Mouse (Mus musculus): ENCODE measurements around the gene Tbc1d9. TPM values are rescaled to one million over a fixed set of nuclear protein-coding genes. Genes with fewer than 3 reads are reported as not detected.
A peak's percentile ranks its signal among the peaks of the same experiment; 100 is the strongest.

Gene Tbc1d9
- 83.4 and 107 TPM in 2 replicates for total RNA-seq (2014; rRNA removed)
- polyA plus RNA-seq (2015; fragmentation: Nextera tagmentation; extraction: Ambion mirVana): 12.4 and 17.1 TPM in 2 replicates

- Histone ChIP-seq H3K4me1 (ENCODE audit: insufficient read depth) (peaks cover 11% of the 10 kb centered on the region; the same call in 1 of the 2 replicates), H3K27me3 (ENCODE audit: insufficient read depth, low read length) (no peaks in the 10 kb centered on the region), H3K9me3 (ENCODE audit: low read length) (no peaks in the 10 kb centered on the region), H3K9ac (peak within 1 kb of the TSS; percentile 99), H3K27ac (ENCODE audit: low read depth, low read length) (peak within 1 kb of the TSS; percentile 96), H3K36me3 (ENCODE audit: insufficient read depth) (no peaks in the 10 kb centered on the region), H3K4me3 (ENCODE audit: low read depth, low read length) (peak within 1 kb of the TSS; percentile 89), H3K4me2 (ENCODE audit: low read depth) (peak within 1 kb of the TSS; percentile 61)
- 2% methylated on average over 63 of the region's 63 CpGs for WGBS
- ATAC-seq (peak; percentile 92), DNase-seq (peak; percentile 81)
- TF ChIP-seq CTCF (IDR thresholded peaks at IDR 0.05; ENCODE audit: low read depth): peak; percentile 64
Observed at GRCm38 (mm10) chr8:83165235-83165930, at the start of gene Tbc1d9. Gene Tbc1d9, plus strand, starts transcription at chr8:83165352.

GRCm38 (mm10) chr8:83135086-83135485 is 30.1 kb upstream of the Tbc1d9 start:
- no peaks in the 10 kb centered on the region for H3K36me3 ChIP-seq (ENCODE audit: insufficient read depth)
- H3K4me3 ChIP-seq (ENCODE audit: low read depth, low read length): no peak overlapping the region
- 64% methylated on average over 2 of the region's 2 CpGs for WGBS
- no peak overlapping the region for H3K27ac ChIP-seq (ENCODE audit: low read depth, low read length)
- no peak for TF ChIP-seq CTCF (IDR thresholded peaks at IDR 0.05; ENCODE audit: low read depth)
- no peaks in the 10 kb centered on the region for H3K9me3 ChIP-seq (ENCODE audit: low read length)
- no peak overlapping the region for H3K9ac ChIP-seq
- ATAC-seq (no peak), DNase-seq (no peak)
- H3K4me1 ChIP-seq (ENCODE audit: insufficient read depth): no peaks in the 10 kb centered on the region
- no peak overlapping the region for H3K4me2 ChIP-seq (ENCODE audit: low read depth)
- H3K27me3 ChIP-seq (ENCODE audit: insufficient read depth, low read length): no peaks in the 10 kb centered on the region

GRCm38 (mm10) chr8:83140068-83140467 is 25.1 kb upstream of the Tbc1d9 start:
- ATAC-seq: no peak
- no peak overlapping the region for H3K4me3 ChIP-seq (ENCODE audit: low read depth, low read length)
- no peaks in the 10 kb centered on the region for H3K9me3 ChIP-seq (ENCODE audit: low read length)
- no peak for DNase-seq
- no peak overlapping the region for H3K27ac ChIP-seq (ENCODE audit: low read depth, low read length)
- no peaks in the 10 kb centered on the region for H3K27me3 ChIP-seq (ENCODE audit: insufficient read depth, low read length)
- no peak overlapping the region for H3K4me2 ChIP-seq (ENCODE audit: low read depth)
- no peak overlapping the region for H3K9ac ChIP-seq
- 75% methylated on average over 1 of the region's 1 CpGs for WGBS
- no peaks in the 10 kb centered on the region for H3K36me3 ChIP-seq (ENCODE audit: insufficient read depth)
- TF ChIP-seq CTCF (IDR thresholded peaks at IDR 0.05; ENCODE audit: low read depth): no peak
- H3K4me1 ChIP-seq (ENCODE audit: insufficient read depth): no peaks in the 10 kb centered on the region

GRCm38 (mm10) chr8:83140701-83141111 is 24.4 kb upstream of the Tbc1d9 start:
- Histone ChIP-seq H3K4me1 (ENCODE audit: insufficient read depth) (no peaks in the 10 kb centered on the region), H3K36me3 (ENCODE audit: insufficient read depth) (no peaks in the 10 kb centered on the region), H3K4me2 (ENCODE audit: low read depth) (no peak overlapping the region), H3K9me3 (ENCODE audit: low read length) (no peaks in the 10 kb centered on the region), H3K27me3 (ENCODE audit: insufficient read depth, low read length) (no peaks in the 10 kb centered on the region), H3K4me3 (ENCODE audit: low read depth, low read length) (no peak overlapping the region), H3K9ac (no peak overlapping the region), H3K27ac (ENCODE audit: low read depth, low read length) (no peak overlapping the region)
- TF ChIP-seq CTCF (IDR thresholded peaks at IDR 0.05; ENCODE audit: low read depth): no peak
- 82% methylated on average over 3 of the region's 3 CpGs for whole genome bisulfite sequencing
- ATAC-seq: no peak
- DNase-seq: no peak

- no peak for DNase-seq
- Histone ChIP-seq H3K27me3 (ENCODE audit: insufficient read depth, low read length) (no peaks in the 10 kb centered on the region), H3K4me3 (ENCODE audit: low read depth, low read length) (no peak overlapping the region), H3K36me3 (ENCODE audit: insufficient read depth) (no peaks in the 10 kb centered on the region), H3K4me2 (ENCODE audit: low read depth) (no peak overlapping the region), H3K9me3 (ENCODE audit: low read length) (no peaks in the 10 kb centered on the region), H3K4me1 (ENCODE audit: insufficient read depth) (no peaks in the 10 kb centered on the region), H3K27ac (ENCODE audit: low read depth, low read length) (no peak overlapping the region), H3K9ac (no peak overlapping the region)
- no peak for ATAC-seq
- WGBS: 84% methylated on average over 5 of the region's 5 CpGs
- no peak for TF ChIP-seq CTCF (IDR thresholded peaks at IDR 0.05; ENCODE audit: low read depth)
Observed at GRCm38 (mm10) chr8:83141358-83141757, 23.8 kb upstream of the Tbc1d9 start.

- Histone ChIP-seq H3K9ac (no peak overlapping the region), H3K4me2 (ENCODE audit: low read depth) (no peak overlapping the region), H3K4me3 (ENCODE audit: low read depth, low read length) (no peak overlapping the region), H3K4me1 (ENCODE audit: insufficient read depth) (no peaks in the 10 kb centered on the region), H3K9me3 (ENCODE audit: low read length) (no peaks in the 10 kb centered on the region), H3K36me3 (ENCODE audit: insufficient read depth) (no peaks in the 10 kb centered on the region), H3K27me3 (ENCODE audit: insufficient read depth, low read length) (no peaks in the 10 kb centered on the region), H3K27ac (ENCODE audit: low read depth, low read length) (no peak overlapping the region)
- DNase-seq: no peak
- TF ChIP-seq CTCF (IDR thresholded peaks at IDR 0.05; ENCODE audit: low read depth): no peak
- ATAC-seq: no peak
- WGBS: 73% methylated on average over 4 of the region's 4 CpGs
Observed at GRCm38 (mm10) chr8:83144601-83145000, 20.6 kb upstream of the Tbc1d9 start.

GRCm38 (mm10) chr8:83145421-83145820 is 19.7 kb upstream of the Tbc1d9 start:
- Histone ChIP-seq H3K4me2 (ENCODE audit: low read depth) (no peak overlapping the region), H3K9me3 (ENCODE audit: low read length) (no peaks in the 10 kb centered on the region), H3K9ac (no peak overlapping the region), H3K4me1 (ENCODE audit: insufficient read depth) (no peaks in the 10 kb centered on the region), H3K27me3 (ENCODE audit: insufficient read depth, low read length) (no peaks in the 10 kb centered on the region), H3K36me3 (ENCODE audit: insufficient read depth) (no peaks in the 10 kb centered on the region), H3K27ac (ENCODE audit: low read depth, low read length) (no peak overlapping the region), H3K4me3 (ENCODE audit: low read depth, low read length) (no peak overlapping the region)
- no peak for TF ChIP-seq CTCF (IDR thresholded peaks at IDR 0.05; ENCODE audit: low read depth)
- DNase-seq (no peak), ATAC-seq (no peak)
- WGBS: 32% methylated on average over 3 of the region's 3 CpGs
